Mouse (Mus musculus) stomach, adult 2 months (tissue): Measurements from ENCODE around the gene Stk19. TPM values are rescaled to one million over a fixed set of nuclear protein-coding genes. Genes with fewer than 3 reads are reported as not detected.

Experiments used
- polyA plus RNA-seq: library from polyadenylated mRNA; depleted of rRNA; stranded (reverse); fragments of >200 nt; gene quantifications from 2 replicates; pipeline ENCODE4 v1.2.3, GENCODE M21; 2012; rRNA removed

The Stk19 gene
- 31.6 and 34.6 TPM in 2 replicates for polyA plus RNA-seq

GRCm38 (mm10) chr17:34836856-34837221 lies at the start of gene Stk19, which contains the start of gene Dxo:
Gene Stk19 (minus strand): TSS chr17:34836945.
Gene Dxo (plus strand): TSS chr17:34837019.

DNA sequence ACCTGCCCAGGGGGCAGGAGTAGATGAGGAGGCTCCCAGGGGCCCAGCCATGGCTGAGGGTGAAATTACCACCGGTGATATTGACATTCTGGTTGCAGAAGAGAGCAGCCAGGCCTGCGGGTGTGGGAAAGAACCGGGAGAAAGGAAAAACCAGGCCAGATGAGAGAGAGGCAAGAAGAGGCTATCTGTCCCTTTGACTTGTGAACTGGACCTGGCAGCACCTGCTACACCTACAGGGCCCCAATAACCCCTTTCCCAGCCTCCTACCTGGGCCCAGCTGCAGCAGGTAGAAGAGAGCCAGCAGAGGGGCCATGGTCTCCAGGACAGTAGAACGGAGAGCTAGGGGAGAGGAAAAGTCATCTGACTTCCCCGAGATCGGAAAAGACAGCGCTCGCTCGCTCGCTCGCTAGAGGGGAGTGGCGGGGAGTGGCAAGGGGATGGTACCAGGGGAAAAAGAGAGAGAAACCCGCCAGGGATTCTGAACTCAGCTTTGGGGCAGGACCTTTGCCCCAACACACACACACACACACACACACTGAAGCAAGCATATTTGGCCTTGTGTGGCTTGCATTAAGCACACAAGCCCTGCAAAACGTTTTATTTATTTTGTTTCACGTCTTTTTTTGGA lies 45.1 kb upstream of the Stk19 start, which contains the start of gene Gm20547:
Gene Gm20547 (minus strand): TSS at position 360 of the 628 bp plus-strand sequence.

GRCm38 (mm10) chr17:34879336-34879879 lies 42.7 kb upstream of the Stk19 start, which contains the start of gene Zbtb12:
Gene Zbtb12 (plus strand): TSS chr17:34879483.

GRCm38 (mm10) chr17:34862416-34863081 lies 25.8 kb upstream of the Stk19 start, which contains the start of gene Cfb:
Gene Cfb (minus strand): TSS chr17:34862518.

GRCm38 (mm10) chr17:34849722-34850516 lies 13.2 kb upstream of the Stk19 start, which contains the start of the genes Skiv2l and Nelfe:
Gene Skiv2l (minus strand): TSS chr17:34850210.
Gene Nelfe (plus strand): TSS chr17:34850391.

GRCm38 (mm10) chr17:34804301-34804700 lies 32.4 kb downstream of the Stk19 start, which contains the start of gene Cyp21a1:
Gene Cyp21a1 (minus strand): TSS chr17:34804561.

Other genes starting within 250 kb of the Stk19 start
- gene Gpsm3, start 247.1 kb downstream of the Stk19 start, polyA plus RNA-seq, result 3.2 and 4.9 TPM in 2 replicates
- 16.0 and 17.3 TPM in 2 replicates for gene Pbx2, start 245.7 kb downstream of the Stk19 start, polyA plus RNA-seq
- 0.43 and 0.59 TPM in 2 replicates for gene Ager, start 239.1 kb downstream of the Stk19 start, polyA plus RNA-seq
- gene Rnf5, start 233.3 kb downstream of the Stk19 start, polyA plus RNA-seq, result 56.7 and 59.0 TPM in 2 replicates
- gene Agpat1, start 232.7 kb downstream of the Stk19 start, polyA plus RNA-seq, result 136 and 169 TPM in 2 replicates
- gene Egfl8, start 221.0 kb downstream of the Stk19 start, polyA plus RNA-seq, result 0.74 and 1.6 TPM in 2 replicates
- gene Ppt2, start 208.4 kb downstream of the Stk19 start, polyA plus RNA-seq, result 20.9 and 22.1 TPM in 2 replicates
- gene Prrt1, start 207.4 kb downstream of the Stk19 start, polyA plus RNA-seq, result 4.0 and 4.6 TPM in 2 replicates
- gene Fkbpl, start 192.2 kb downstream of the Stk19 start, polyA plus RNA-seq, result 1.4 and 2.8 TPM in 2 replicates
- 40.9 and 47.9 TPM in 2 replicates for gene Atf6b, start 189.8 kb downstream of the Stk19 start, polyA plus RNA-seq
- 14.8 and 21.3 TPM in 2 replicates for gene Tnxb, start 166.4 kb downstream of the Stk19 start, polyA plus RNA-seq
- gene C4b, start 93.1 kb downstream of the Stk19 start, polyA plus RNA-seq, result 9.3 and 13.4 TPM in 2 replicates
- gene Cyp21a1, start 32.4 kb downstream of the Stk19 start, polyA plus RNA-seq, result 1.1 and 3.1 TPM in 2 replicates
- 34.4 and 36.4 TPM in 2 replicates for gene Dxo, start 74 bp upstream of the Stk19 start, polyA plus RNA-seq
- gene Skiv2l, start 13.3 kb upstream of the Stk19 start, polyA plus RNA-seq, result 44.5 and 47.7 TPM in 2 replicates
- 11.5 and 13.1 TPM in 2 replicates for gene Nelfe, start 13.4 kb upstream of the Stk19 start, polyA plus RNA-seq
- gene Cfb, start 25.6 kb upstream of the Stk19 start, polyA plus RNA-seq, result 1.7 and 2.0 TPM in 2 replicates
- 3.6 and 3.9 TPM in 2 replicates for gene Zbtb12, start 42.5 kb upstream of the Stk19 start, polyA plus RNA-seq
- gene Gm20547, start 45.1 kb upstream of the Stk19 start, polyA plus RNA-seq, result not detected in 2 replicates
- 1.9 and 2.3 TPM in 2 replicates for gene C2, start 61.3 kb upstream of the Stk19 start, polyA plus RNA-seq
- gene Ehmt2, start 61.5 kb upstream of the Stk19 start, polyA plus RNA-seq, result 126 and 127 TPM in 2 replicates
- gene Slc44a4, start 77.5 kb upstream of the Stk19 start, polyA plus RNA-seq, result 48.6 and 48.7 TPM in 2 replicates
- gene Neu1, start 94.3 kb upstream of the Stk19 start, polyA plus RNA-seq, result 30.4 and 43.8 TPM in 2 replicates
- 31.1 and 45.6 TPM in 2 replicates for gene Hspa1b, start 122.3 kb upstream of the Stk19 start, polyA plus RNA-seq
- gene Gm20481, start 133.0 kb upstream of the Stk19 start, polyA plus RNA-seq, result not detected in 2 replicates
- 16.4 and 25.7 TPM in 2 replicates for gene Hspa1a, start 135.2 kb upstream of the Stk19 start, polyA plus RNA-seq
- gene Hspa1l, start 135.8 kb upstream of the Stk19 start, polyA plus RNA-seq, result 0.34 and 0.59 TPM in 2 replicates
- gene Lsm2, start 144.9 kb upstream of the Stk19 start, polyA plus RNA-seq, result 43.9 and 62.3 TPM in 2 replicates
- 95.5 and 126 TPM in 2 replicates for gene Vars, start 164.0 kb upstream of the Stk19 start, polyA plus RNA-seq
- 1.9 and 2.2 TPM in 2 replicates for gene Vwa7, start 179.6 kb upstream of the Stk19 start, polyA plus RNA-seq
- gene Sapcd1, start 191.1 kb upstream of the Stk19 start, polyA plus RNA-seq, result 0.58 and 1.9 TPM in 2 replicates
- 2.6 and 5.6 TPM in 2 replicates for gene Msh5, start 209.8 kb upstream of the Stk19 start, polyA plus RNA-seq
- 131 and 147 TPM in 2 replicates for gene Clic1, start 213.0 kb upstream of the Stk19 start, polyA plus RNA-seq
- 16.3 and 20.7 TPM in 2 replicates for gene Ddah2, start 222.1 kb upstream of the Stk19 start, polyA plus RNA-seq
- 243 and 312 TPM in 2 replicates for gene Ly6g6c, start 228.4 kb upstream of the Stk19 start, polyA plus RNA-seq
- 0.42 and 0.65 TPM in 2 replicates for gene Mpig6b, start 229.2 kb upstream of the Stk19 start, polyA plus RNA-seq
- gene Ly6g6e, start 240.0 kb upstream of the Stk19 start, polyA plus RNA-seq, result 99.6 and 112 TPM in 2 replicates
- gene Ly6g6d, start 241.1 kb upstream of the Stk19 start, polyA plus RNA-seq, result 5.1 and 6.4 TPM in 2 replicates
- 1.2 and 2.0 TPM in 2 replicates for gene Ly6g6f, start 248.7 kb upstream of the Stk19 start, polyA plus RNA-seq